Mouse (Mus musculus) heart, embryonic 15.5 days (tissue): ENCODE measurements at regions not wholly inside any gene's neighbourhood (a gene's known extent, or its start where the extent isn't known, plus 50 kb on each side); places are given as distances from the start of the nearest gene placed in this dataset.

ENCODE experiments used
- ATAC-seq: fragments of 200-750 bp; cut with Nextera tagmentation; replicated peaks from 2 replicates; pipeline ENCODE4 v1.8.0; 2017; ENCODE audit warnings: low read depth, moderate TSS enrichment; ENCODE audit not compliant: insufficient number of reproducible peaks, insufficient read depth, low FRiP score
- H3K27ac ChIP-seq: fragments of 300-500 bp; sonication (generic); 2 replicates; pipeline ENCODE4 v1.5.1; 2015; ENCODE audit warnings: mild to moderate bottlenecking, inconsistent platforms
- H3K27me3 ChIP-seq: fragments of 300-500 bp; sonication (generic); 2 replicates; pipeline ENCODE4 v1.6.1; 2015; ENCODE audit warnings: inconsistent platforms
- H3K36me3 ChIP-seq: fragments of 300-500 bp; sonication (generic); 2 replicates; pipeline ENCODE4 v1.6.1; 2015; ENCODE audit warnings: mild to moderate bottlenecking, inconsistent platforms
- H3K4me1 ChIP-seq: fragments of 300-500 bp; sonication (generic); replicated peaks from 2 replicates; pipeline ENCODE4 v1.6.1; 2015; ENCODE audit warnings: inconsistent platforms
- H3K4me2 ChIP-seq: fragments of 300-500 bp; sonication (generic); 2 replicates; pipeline ENCODE4 v1.6.1; 2015; ENCODE audit warnings: inconsistent platforms, mild to moderate bottlenecking, moderate library complexity
- H3K4me3 ChIP-seq: fragments of 300-500 bp; sonication (generic); 2 replicates; pipeline ENCODE4 v1.5.1; 2015; ENCODE audit warnings: mild to moderate bottlenecking, inconsistent platforms
- H3K9ac ChIP-seq: fragments of 300-500 bp; sonication (generic); 2 replicates; pipeline ENCODE4 v1.6.1; 2015; ENCODE audit warnings: mild to moderate bottlenecking, inconsistent platforms
- H3K9me3 ChIP-seq: fragments of 300-500 bp; sonication (generic); replicated peaks from 2 replicates; pipeline ENCODE4 v1.6.1; 2016; ENCODE audit warnings: inconsistent platforms
- WGBS: fragments of 180-500 bp; shearing (Covaris S2); methylation state at CpG from one replicate; pipeline ENCODE4 v1.1.7; 2015; ENCODE audit warnings: mixed read lengths; 5-methylcytosine and 5-hydroxymethylcytosine counted together

DNA sequence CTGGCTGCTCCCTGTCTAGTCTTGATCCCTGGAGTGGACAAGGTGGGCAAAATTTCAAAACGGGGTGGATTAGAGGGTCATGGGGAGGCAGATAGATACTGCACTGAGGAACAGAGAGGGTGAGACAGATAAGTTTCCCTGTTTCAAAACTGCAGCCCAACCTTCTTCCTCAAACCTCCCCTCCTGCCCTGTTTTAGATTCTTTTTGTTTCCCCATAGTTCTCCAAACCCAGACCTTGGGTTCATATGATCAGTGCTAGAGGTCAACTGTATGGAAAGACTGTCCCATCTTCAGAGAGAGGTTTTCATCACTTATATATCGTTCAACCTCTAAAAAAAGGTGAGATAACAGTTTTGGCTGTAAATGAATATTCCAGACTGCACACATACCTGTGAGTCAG is 152.1 kb upstream of the Spdye4c start:
- H3K4me1 ChIP-seq: no peaks in the 10 kb centered on the region
- no peak overlapping the region for H3K4me2 ChIP-seq
- H3K27me3 ChIP-seq: no peaks in the 10 kb centered on the region
- no peak overlapping the region for H3K9ac ChIP-seq
- no peak for ATAC-seq
- WGBS: 62% methylated on average over 2 of the region's 2 CpGs
- H3K27ac ChIP-seq: no peak overlapping the region
- no peaks in the 10 kb centered on the region for H3K36me3 ChIP-seq
- no peak overlapping the region for H3K4me3 ChIP-seq
- H3K9me3 ChIP-seq: no peaks in the 10 kb centered on the region

DNA sequence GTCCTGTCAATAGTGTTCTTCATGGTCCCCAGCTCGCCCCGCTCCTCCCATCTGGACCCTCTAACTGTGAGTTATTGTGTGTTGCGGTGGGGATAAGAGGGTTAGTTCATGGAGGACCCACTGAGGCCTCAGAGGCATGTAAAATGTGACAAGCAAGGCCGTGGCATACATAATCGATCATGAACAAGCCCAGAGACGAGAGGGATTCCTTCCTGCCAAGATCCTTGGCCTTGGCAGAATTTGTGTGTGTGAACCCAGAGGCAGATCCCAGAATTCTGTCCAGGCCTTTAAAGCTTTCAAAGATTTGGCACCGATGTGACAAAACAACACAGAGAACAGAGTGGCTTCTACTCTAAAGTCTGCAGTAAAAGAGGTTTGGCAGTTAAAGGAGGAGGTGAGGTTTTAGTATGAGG is 146.4 kb upstream of the Spdye4c start:
- WGBS: 82% methylated on average over 7 of the region's 7 CpGs
- H3K4me3 ChIP-seq: no peak overlapping the region
- ATAC-seq: no peak
- no peak overlapping the region for H3K9ac ChIP-seq
- no peaks in the 10 kb centered on the region for H3K27me3 ChIP-seq
- no peak overlapping the region for H3K4me2 ChIP-seq
- H3K9me3 ChIP-seq: no peaks in the 10 kb centered on the region
- H3K36me3 ChIP-seq: no peaks in the 10 kb centered on the region
- no peak overlapping the region for H3K27ac ChIP-seq
- no peaks in the 10 kb centered on the region for H3K4me1 ChIP-seq

DNA sequence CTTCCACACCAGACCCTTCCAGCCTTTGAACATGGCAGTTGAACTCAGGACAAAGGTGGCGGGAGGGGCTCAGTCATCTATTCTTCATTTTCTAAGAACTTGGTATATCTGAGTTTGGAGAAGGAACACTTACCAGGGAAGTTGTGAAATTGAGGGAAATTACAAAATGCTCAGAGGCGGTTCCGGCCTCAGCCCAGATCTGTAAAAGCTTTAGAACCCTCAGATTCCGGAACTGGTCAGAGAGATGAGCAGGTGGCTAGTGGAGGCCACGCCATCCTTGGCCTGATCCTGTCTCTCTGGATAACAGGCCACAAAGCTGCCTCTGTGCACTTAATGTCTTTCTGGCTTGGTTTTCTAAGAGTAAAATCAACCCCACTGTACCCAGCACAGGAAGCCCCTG is 145.6 kb upstream of the Spdye4c start:
- H3K4me2 ChIP-seq: no peak overlapping the region
- no peak overlapping the region for H3K9ac ChIP-seq
- H3K4me3 ChIP-seq: no peak overlapping the region
- no peaks in the 10 kb centered on the region for H3K9me3 ChIP-seq
- H3K4me1 ChIP-seq: no peaks in the 10 kb centered on the region
- no peaks in the 10 kb centered on the region for H3K36me3 ChIP-seq
- no peak for ATAC-seq
- WGBS: 92% methylated on average over 5 of the region's 5 CpGs
- H3K27me3 ChIP-seq: no peaks in the 10 kb centered on the region
- no peak overlapping the region for H3K27ac ChIP-seq

DNA sequence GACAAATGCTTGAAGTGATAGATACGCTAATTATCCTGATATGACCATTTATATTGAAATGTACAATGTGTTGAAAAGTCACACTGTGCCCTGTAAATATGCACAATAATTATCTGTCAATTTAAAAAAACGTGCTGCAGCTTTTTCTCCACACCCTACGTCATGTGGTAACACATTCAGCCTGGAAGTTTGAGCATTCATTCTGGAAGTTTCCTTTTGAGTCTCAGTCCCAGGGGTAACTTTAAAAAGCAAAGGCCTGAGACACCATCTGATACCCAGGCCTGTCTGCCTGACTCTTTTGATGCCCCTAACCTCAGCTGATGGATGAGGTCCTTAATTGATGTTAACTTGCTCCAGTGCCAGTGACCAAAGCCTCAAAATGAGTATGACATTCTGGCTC is 141.7 kb upstream of the Spdye4c start:
- WGBS: 74% methylated on average over 3 of the region's 3 CpGs
- H3K27me3 ChIP-seq: no peaks in the 10 kb centered on the region

DNA sequence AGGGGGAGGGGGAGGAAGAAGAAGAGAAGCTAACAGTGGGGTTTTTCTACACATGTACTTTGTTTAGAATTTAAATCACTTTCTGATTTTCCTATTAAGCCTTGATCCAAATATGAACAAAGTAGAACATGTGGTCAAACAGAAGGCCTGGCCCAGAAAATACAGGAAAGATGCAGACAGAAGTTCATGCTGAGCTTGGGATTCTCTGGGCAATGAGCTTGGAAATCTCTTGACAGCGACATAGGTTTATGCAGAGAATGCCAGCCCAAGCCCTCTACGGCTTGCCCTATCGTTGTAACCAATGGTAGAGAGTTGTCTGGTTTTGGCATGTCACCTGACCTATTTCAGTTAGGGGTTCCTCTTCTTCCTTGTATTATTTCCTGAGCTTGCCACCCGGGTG is 141.0 kb upstream of the Spdye4c start:
- H3K27ac ChIP-seq: no peak overlapping the region
- no peaks in the 10 kb centered on the region for H3K9me3 ChIP-seq
- no peak overlapping the region for H3K4me3 ChIP-seq
- H3K27me3 ChIP-seq: no peaks in the 10 kb centered on the region
- no peak overlapping the region for H3K4me2 ChIP-seq
- no peaks in the 10 kb centered on the region for H3K4me1 ChIP-seq
- no peak overlapping the region for H3K9ac ChIP-seq
- 88% methylated on average over 4 of the region's 4 CpGs for WGBS
- H3K36me3 ChIP-seq: no peaks in the 10 kb centered on the region
- ATAC-seq: no peak

More for the DNA sequence above, 141.7 kb upstream of the Spdye4c start:
- H3K4me2 ChIP-seq: no peak overlapping the region
- no peak overlapping the region for H3K4me3 ChIP-seq
- no peak overlapping the region for H3K27ac ChIP-seq
- H3K9ac ChIP-seq: no peak overlapping the region
- ATAC-seq: no peak
- H3K9me3 ChIP-seq: no peaks in the 10 kb centered on the region
- no peaks in the 10 kb centered on the region for H3K4me1 ChIP-seq
- H3K36me3 ChIP-seq: no peaks in the 10 kb centered on the region

DNA sequence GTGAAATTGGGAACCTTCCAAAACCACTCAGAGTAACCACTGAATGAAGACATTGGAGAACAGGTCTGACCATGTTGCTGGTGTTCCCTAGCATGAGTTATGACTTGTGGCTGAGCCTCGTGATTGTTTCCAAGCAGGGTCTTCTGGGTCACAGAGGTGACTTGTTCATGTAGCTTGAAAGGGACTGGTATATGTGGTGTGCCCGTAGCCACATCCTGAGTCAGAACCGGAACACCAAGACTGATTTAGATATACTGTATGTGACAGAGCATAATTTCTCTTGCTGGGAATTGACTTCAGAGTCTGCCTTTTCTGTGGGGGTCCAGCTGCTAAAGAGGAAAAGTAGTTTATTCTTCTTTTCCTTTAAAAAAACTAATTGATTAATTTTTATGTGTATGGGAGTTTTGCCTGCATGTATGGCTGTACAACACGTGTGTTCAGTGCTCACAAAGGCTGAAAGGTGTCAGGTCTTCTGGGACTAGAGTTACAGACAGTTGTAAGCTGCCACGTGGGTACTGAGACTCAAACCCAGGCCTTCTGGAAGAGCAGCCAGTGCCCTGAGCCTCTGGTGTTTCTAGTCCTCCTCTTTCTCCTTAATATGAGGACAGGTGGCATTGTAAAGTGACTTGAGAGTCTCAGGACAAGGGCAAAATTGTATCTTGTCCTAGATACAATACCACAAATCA is 139.3 kb upstream of the Spdye4c start:
- Histone ChIP-seq H3K27ac (no peak overlapping the region), H3K9ac (no peak overlapping the region), H3K9me3 (no peaks in the 10 kb centered on the region), H3K4me1 (no peaks in the 10 kb centered on the region), H3K27me3 (no peaks in the 10 kb centered on the region), H3K4me3 (no peak overlapping the region), H3K4me2 (no peak overlapping the region), H3K36me3 (no peaks in the 10 kb centered on the region)
- 68% methylated on average over 5 of the region's 5 CpGs for WGBS
- no peak for ATAC-seq

DNA sequence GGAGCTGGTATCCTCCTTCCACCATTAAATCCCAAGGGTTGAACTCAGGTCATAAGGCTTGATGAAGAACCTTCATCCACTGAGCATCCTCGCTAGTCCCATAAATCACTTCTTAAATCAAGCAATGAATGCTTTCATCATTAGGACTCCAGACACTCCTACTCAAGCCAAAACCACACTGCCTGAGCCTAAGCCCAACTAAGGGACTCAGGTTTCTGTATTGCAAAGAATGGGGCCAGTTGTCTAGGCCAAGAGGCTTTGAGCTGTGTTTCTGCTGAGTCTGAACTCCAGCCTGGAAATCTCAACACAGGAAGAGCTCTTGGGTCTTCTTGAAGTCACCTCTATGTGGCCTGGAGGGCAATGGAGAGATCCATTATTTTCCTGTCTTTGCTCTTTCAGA is 138.4 kb upstream of the Spdye4c start:
- no peak for ATAC-seq
- WGBS: 92% methylated on average over 1 of the region's 1 CpGs
- H3K9ac ChIP-seq: no peak overlapping the region
- no peak overlapping the region for H3K4me3 ChIP-seq
- no peak overlapping the region for H3K27ac ChIP-seq
- no peaks in the 10 kb centered on the region for H3K36me3 ChIP-seq
- H3K9me3 ChIP-seq: no peaks in the 10 kb centered on the region
- H3K4me2 ChIP-seq: no peak overlapping the region
- no peaks in the 10 kb centered on the region for H3K4me1 ChIP-seq
- no peaks in the 10 kb centered on the region for H3K27me3 ChIP-seq

DNA sequence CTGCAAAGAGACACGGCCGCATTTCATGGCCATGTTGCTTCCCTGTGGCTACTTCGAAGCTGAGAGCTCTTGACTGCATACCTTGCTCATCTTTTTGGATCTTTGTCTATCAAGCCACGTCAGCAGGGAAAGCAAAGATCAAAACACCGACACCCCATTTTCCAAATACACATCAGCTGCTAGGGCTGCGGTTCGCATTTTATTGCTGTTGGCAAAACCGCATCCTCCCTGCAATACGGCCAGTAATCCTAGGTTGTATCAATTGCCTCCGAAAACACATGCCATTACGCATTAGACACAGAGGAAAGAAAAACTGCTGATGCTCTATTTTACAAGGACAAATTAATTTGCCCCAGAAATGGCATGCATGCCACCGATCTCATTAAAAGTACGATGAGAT is 136.5 kb upstream of the Spdye4c start:
- H3K27ac ChIP-seq: no peak overlapping the region
- ATAC-seq: no peak
- H3K9ac ChIP-seq: no peak overlapping the region
- H3K27me3 ChIP-seq: no peaks in the 10 kb centered on the region
- 87% methylated on average over 13 of the region's 13 CpGs for WGBS
- no peak overlapping the region for H3K4me2 ChIP-seq
- H3K4me3 ChIP-seq: no peak overlapping the region
- H3K36me3 ChIP-seq: no peaks in the 10 kb centered on the region
- no peaks in the 10 kb centered on the region for H3K4me1 ChIP-seq
- no peaks in the 10 kb centered on the region for H3K9me3 ChIP-seq

DNA sequence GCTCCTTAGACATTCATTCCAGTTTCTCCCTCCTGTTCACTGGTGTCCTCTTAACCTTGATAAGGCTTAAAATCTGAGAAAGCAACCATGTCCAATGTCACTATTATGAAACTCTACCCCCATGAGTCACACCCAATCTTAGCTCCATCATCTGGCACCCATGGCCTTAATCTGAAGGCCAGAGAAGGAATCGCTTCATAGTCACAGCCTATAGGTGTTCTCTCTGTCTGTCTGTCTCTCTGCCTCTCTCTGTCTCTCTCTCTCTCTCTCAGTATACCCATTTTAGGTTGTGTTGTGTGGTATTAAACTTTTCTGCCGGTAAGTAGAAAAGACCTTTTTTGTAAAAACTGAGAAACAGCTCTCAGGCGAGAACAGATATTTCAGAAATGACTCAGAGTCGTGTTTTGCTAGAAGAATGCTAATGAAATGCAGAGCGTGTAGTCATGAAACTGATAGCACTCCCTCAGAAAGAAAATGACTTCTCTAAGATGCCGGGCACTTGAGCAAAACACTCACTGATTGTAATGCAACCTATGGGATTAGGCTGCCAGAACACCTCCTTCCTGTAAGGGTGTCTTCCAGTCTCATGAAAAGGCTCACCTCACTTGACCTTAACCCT is 133.3 kb upstream of the Spdye4c start:
- Histone ChIP-seq H3K4me3 (no peak overlapping the region), H3K9me3 (no peaks in the 10 kb centered on the region), H3K4me1 (no peaks in the 10 kb centered on the region), H3K9ac (no peak overlapping the region), H3K27me3 (no peaks in the 10 kb centered on the region), H3K27ac (no peak overlapping the region), H3K36me3 (no peaks in the 10 kb centered on the region), H3K4me2 (no peak overlapping the region)
- ATAC-seq: no peak
- WGBS: 62% methylated on average over 6 of the region's 6 CpGs

DNA sequence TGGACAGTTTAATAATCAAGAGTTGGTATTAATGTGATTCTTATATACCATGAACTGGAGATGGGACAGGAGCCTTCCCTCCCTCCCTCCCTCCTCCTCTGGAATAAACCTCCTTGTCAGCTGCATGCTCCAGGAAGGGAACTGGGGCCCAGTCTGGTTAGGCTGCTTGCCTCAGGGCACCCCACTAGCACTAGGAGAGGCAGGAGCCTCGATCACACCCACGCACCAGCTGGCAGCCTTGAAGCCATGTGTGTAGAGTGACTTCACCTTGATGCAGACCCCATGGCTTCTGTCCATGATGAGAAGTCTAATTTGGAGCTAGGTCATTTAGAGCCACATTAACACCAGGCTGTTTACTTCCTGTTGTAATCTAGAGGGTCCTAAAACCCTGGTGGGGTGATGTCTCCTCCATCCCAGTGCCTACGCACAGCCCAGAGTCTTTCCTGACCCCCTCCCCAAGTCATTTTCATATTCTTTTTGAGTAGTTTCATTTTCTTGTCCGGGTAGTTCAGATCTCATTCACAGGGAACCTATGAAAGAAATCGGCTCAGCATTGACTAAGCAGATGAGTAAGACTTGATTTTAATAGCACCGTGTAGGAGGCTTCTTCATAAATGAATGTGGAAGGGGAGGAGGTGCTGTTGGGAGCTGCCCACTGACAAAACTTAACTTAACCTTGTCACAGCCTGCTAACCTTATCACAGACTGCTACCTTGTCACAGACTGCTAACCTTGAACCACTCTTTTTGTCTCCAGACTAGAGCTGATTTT is 125.6 kb upstream of the Spdye4c start:
- no peak overlapping the region for H3K4me3 ChIP-seq
- H3K27me3 ChIP-seq: no peaks in the 10 kb centered on the region
- peaks cover 5% of the 10 kb centered on the region; the same call in 1 of the 2 replicates for H3K4me1 ChIP-seq
- no peak overlapping the region for H3K9ac ChIP-seq
- no peaks in the 10 kb centered on the region for H3K36me3 ChIP-seq
- no peak overlapping the region for H3K4me2 ChIP-seq
- WGBS: 74% methylated on average over 6 of the region's 6 CpGs
- no peak for ATAC-seq
- no peaks in the 10 kb centered on the region for H3K9me3 ChIP-seq
- no peak overlapping the region for H3K27ac ChIP-seq

DNA sequence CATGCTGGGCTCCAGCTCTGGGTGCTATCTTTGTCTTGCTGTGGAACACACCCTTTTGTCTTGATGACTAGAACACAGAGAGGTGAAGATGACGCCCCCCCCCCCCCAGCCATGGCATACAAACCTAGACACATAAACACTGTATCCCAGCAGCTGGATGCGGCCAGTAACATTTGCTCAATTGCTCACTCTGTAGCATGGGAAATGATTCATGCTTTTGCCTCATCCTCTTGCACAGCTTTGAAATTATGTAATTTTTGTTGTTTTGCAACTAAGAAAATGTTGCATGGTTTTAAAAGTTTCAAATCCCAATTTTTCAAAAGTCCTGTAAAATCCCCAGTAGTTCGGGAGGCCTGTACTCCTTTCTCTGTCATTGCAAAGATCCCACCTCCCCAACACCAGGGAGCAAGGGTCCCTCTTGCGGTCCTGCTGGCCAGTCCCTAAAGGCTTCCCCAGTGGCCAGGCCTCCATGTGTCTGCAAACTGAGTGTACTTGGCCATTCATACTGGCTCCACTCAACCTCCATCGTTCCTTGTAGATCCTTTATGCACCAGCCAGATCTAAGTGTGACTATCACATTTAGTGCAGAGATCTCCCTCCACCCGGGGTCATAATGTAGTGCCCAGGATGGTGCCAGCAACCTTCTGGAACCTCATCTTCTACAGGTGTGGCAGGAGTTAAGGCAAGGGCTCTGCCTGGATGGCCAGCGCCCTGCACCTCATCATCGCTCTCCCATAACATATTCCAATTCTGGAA is 123.3 kb upstream of the Spdye4c start:
- H3K27ac ChIP-seq: no peak overlapping the region
- H3K9me3 ChIP-seq: no peaks in the 10 kb centered on the region
- H3K36me3 ChIP-seq: no peaks in the 10 kb centered on the region
- no peak overlapping the region for H3K4me3 ChIP-seq
- ATAC-seq: no peak
- WGBS: 86% methylated on average over 8 of the region's 8 CpGs
- H3K4me2 ChIP-seq: no peak overlapping the region
- peaks cover 5% of the 10 kb centered on the region; the same call in 1 of the 2 replicates for H3K4me1 ChIP-seq
- no peak overlapping the region for H3K9ac ChIP-seq
- no peaks in the 10 kb centered on the region for H3K27me3 ChIP-seq
